Mouse (Mus musculus) CD4-positive, CD25-positive, alpha-beta regulatory T cell, adult 4 months (primary cell): ENCODE data around the gene Sdhc. TPM values are rescaled to one million over a fixed set of nuclear protein-coding genes. Genes with fewer than 3 reads are reported as not detected.
A peak's percentile ranks its signal among the peaks of the same experiment; 100 is the strongest.
"Not testable (repeated sequence)": the region's sequence is repeated elsewhere in the genome, so short reads cannot be mapped to it uniquely, and the experiment has no call there.

Experiments
- ATAC-seq: one replicate; pipeline ENCODE4 v1.8.0; 2017
- polyA plus RNA-seq, 2 experiments: library from polyadenylated mRNA; unstranded; fragments of 100-300 nt; shearing (Covaris generic); gene quantifications; one replicate each; pipeline ENCODE4 v1.2.1; 2017

Sdhc gene
- polyA plus RNA-seq, 2 experiments from 2014 or later: 135 to 150 TPM

DNA sequence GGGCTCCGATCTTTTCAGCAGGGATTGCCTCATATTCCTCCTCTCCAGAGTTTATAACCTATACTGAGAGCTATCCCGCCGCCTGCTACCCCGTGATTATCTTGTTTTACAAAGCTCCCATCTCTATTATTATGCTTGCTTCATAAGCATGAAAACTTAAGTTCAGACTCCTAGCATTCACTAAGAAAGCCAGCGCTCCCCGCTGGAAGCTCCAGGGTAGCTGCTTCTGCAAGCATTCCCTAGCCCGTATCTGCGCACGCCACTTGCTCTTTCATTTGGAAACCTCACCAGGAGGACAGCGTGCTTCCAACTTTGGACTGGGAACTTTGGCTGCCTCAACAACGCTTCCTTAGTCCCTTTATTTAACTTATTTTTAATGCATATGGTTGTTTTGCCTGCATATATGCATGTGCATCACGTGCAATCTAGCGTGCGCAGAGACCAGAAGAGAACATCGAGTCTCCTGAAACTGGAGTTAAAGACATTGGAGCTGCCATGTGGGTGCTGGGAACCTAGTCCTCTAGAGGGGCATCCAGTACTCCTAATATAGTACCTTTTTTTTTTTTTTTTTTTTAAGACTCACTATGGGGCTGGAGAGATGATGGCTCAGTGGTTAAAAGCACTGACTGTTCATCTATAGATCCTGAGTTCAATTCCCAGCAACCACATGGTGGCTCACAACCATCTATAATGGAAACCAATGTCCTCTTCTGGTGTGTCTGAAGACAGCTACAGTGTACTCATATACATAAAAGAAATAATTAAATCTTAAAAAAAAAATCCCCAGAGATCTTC is 38.4 kb downstream of the Sdhc start:
- ATAC-seq: no peak

DNA sequence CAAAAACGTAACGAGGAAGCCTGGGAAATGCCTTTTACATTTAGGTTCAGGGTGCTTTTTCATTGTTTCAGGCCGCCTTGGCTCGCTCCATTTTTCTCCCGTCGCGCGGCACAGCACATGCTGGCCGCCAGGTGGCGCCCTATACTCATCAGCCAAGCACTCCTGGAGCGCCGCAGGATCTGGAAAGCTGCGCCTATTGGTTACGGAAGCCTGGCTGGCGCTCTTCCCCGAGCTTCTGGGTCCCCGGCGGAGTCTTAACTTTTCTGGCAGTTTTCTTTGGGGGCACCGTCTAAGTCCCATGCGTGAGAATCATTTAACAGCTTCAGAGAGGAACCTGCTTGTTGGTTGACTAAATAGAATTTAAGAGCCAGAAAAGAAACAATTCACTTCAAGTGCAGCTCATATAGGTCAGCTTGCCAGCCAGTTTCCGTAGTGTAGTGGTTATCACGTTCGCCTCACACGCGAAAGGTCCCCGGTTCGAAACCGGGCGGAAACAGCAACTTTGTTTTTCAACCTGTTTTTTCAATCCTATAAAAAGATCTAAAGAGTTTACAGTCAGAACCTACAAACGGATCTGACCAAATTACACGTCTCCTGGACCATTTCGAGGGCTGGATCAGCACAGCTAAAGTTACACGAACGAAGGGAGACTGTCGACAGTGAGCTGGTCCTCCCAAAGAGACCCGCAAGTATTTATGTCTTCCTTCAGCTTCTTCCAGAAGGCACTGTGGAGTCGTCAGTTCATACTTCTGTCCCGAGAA is 39.2 kb downstream of the Sdhc start:
- peak; percentile 78 for ATAC-seq

DNA sequence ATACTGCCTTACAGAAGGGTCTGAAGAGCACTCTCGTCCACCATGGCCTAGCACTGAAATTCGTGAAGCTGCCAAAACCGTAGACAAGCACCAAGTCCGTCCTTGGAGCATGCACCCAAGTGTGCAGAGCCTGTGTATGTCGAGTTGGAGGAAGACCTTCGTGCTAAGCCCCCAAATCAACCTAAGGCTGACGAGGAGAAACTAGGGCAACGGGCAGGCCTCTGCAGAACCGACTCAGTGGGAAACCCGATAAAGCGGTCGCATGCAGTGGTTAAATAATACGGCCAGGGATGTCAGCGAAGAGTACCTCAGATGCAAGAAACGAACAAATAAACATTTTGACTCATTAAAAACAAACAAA is 39.8 kb downstream of the Sdhc start:
- ATAC-seq: no peak

DNA sequence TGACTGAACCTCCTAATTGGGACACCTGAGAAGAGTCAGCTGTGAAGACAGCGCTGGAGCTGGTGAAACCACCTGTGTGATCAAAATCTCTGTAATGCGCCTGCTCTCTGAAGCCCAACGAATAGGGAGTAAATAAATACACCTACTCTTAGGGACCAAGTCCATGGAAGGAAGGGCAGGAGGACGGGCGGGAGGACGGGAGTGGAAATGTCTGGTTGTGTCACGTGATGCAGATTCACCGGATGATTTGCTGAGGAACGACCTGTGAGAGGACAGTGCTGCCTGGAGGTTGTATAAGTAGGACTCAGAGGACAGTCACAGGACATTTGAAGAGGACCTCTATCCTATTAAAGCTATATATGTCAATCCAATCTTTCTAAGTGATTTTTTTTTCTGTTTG is 40.8 kb downstream of the Sdhc start:
- ATAC-seq: no peak

DNA sequence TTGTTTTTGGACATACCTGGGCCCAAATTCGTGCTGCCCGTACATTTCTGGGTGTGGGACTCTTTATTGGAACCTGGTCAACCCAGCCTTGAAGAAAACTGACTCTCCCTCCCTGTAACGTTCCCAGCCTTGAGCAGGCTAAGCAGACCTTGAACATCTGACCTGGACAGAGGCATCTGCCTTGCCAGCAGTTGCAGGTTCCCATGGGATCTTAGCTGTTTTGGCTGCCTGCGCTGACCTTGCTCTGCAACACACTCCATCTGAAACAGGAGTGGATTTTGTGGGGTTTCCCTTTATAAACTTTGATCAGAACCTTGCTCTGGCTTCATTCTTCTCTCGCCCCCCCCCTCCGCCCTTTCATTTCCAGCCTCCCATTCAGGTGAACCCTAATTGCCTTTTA is 45.2 kb downstream of the Sdhc start:
- ATAC-seq: no peak

DNA sequence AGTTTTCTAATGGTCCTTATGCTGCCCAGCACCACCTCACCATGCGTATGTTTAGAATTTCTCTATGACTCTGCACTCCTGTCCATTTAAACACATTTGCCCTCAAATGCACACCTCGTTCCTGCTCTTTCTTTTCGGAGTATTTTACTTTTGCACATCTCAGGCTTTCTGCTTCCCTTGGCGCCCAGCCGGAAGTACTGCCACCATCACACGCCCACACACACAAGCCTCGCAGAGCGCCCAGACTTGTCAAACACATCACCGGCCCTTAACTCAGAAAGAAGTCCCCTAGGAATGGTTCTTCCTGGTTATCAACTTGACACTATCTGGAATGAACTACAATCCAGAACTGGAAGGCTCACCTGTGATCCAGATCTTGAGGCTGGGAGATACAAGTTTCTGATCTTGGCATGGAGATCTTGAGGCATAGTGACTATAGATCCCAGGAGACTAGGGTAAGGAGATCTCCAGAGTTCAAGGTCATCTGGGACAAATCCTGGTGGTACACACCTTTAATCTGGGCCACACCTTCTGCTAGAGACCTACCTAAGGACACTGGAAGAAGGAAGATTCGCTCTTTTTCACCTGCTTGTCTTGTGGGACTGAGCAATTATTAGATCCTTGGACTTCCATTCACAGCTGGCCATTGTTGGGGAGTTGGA is 47.1 kb downstream of the Sdhc start:
- ATAC-seq: peak; percentile 28

DNA sequence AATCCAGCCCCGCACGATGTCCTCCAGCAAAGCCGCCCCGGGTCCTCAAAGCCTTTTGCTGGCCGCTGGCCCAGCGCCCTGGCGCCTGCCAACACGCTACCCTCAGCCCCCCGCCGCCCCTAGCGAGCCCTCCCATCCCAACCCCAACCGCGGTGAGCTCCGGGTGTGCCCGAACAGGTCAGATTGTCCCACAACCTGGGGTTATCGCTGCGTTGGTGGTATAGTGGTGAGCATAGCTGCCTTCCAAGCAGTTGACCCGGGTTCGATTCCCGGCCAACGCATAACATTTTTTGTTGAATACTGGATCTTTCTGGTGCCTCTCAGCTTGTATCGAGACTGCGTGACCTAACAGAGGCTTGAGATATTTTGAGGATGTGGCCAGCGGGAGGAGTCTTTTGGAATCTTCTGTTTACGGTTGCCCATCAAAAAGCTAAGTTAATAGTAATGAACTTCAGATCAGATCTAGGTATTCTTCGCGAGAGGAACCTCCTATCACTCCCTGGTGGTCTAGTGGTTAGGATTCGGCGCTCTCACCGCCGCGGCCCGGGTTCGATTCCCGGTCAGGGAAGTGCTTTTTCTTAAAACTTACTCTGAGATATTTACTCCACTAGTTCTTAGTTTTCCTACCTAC is 47.7 kb downstream of the Sdhc start:
- ATAC-seq: peak; percentile 63

DNA sequence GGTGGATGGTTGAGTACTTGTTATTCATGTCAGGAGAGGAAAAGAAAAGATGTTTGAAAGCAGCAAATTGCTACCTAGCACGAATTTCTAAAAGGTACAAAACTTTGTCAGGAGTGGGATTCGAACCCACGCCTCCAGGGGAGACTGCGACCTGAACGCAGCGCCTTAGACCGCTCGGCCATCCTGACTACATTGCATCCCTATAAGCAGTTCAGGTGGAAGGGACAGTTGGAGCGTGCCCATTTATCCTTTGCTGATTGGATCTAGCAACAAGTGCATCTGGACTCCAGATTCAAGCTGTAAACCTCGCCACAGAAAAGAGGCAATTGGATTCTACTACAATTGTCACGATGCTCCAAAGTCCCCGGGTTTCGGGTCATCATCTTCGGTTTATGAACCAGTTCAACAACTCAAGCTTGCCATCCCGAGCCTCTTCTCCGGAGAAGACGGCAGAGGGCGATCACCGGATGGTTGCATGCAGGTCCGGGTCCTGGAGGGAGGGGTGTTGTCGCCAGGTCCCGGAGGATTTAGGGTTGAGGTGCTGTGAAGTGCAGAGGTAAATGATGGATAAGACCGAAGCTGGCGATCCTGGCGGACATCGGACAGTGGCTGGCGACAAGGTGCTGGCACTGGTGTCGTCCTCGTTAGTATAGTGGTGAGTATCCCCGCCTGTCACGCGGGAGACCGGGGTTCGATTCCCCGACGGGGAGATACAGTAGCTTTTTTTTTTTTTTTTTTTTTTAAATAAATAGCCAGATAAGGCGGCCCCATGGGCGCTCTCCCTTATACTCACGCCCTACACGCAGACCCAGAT is 48.5 kb downstream of the Sdhc start:
- peak; percentile 72 for ATAC-seq

DNA sequence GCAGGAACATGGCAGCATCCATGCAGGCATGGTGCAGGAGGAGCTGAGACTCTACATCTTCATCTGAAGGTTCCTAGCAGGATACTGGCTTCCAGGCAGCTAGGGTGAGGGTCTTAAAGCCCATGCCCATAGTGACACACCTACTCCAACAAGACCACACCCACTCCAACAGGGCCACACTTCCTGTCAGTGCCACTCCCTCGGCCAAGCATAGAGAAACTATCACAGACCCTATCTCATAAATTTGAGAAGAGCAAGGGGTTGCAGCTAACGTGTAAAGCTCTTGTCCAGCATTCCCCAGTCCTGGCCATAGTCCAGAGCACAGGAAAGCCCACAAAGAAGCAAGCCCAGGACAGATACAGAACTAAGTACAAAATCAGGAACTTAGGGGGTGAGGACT is 49.4 kb downstream of the Sdhc start:
- ATAC-seq: no peak

DNA sequence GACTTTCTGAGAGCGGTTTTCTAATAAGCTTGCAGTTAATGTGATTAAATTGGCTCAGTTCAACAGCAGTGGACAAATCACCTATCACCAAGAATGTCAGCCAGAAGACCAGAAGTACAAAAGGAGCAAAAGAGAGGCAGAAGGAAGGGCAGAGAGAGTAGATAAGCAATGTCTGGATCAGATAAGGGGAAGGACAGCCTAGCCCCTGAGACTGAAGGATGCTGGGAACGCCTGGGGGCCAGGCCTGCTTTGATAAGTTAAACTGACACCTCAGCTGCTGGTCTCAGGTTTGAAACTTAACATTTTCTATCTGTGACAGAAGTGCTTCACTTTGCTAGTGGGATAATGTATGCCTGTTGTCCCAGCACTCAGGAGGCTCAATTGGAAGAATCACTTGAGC is 52.8 kb downstream of the Sdhc start:
- no peak for ATAC-seq

DNA sequence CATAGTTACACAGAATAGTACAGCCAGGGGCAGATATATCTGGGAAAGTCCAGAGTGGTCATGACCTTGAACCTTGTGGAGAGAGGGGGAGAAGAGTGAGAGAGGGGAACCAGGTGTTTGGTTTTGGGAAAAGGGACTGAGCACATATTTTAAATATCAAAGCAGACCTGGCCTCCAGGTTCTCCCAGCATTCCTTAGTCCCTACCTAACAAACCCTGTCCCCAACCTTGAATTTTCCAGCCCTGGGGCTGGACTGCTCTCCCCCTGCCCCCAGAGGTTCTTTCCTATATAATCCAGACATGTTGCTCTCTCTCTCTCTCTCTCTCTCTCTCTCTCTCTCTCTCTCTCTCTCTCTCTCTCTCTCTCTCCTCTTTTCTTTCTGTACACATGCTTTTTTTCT is 53.3 kb downstream of the Sdhc start:
- ATAC-seq: no peak

DNA sequence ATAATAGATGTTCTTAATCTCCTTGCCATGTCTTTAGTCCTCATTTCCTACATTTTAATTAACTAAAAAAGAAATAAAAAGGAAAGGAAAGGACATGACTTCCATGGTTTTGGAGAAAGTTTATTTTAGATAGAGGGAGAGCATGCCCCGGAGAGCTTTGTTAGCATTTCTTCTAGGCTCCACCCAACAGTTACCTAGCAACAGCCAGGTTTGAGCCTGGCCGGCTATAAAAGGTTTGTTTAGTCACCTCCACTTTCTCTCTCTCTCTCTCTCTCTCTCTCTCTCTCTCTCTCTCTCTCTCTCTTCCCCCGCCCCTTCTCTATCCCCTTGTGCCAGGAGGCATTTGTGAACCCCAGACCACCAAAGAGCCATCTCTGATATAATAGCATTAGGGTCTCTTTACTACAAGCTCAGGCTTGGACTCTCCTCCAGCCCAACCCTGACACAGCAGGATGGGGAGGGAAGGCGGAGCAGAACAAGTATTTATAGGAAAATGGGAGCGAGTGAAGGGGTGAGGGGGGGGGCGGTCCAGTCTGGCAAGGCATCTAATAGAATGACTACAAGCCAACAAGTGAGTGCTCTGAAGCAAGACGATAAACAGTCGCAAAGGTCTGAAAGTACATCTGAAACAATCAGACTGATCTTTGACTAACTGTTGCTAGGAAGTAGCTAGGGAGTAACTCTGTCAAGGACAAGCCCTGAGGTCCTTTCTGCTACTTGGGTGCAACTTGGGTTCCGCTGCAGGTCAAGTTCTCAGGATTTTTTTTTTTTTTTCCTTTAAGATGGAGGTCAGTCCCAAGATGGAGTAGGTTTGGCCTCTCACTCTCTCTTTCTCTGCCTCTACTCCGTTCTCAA is 54.1 kb downstream of the Sdhc start:
- ATAC-seq: no peak

DNA sequence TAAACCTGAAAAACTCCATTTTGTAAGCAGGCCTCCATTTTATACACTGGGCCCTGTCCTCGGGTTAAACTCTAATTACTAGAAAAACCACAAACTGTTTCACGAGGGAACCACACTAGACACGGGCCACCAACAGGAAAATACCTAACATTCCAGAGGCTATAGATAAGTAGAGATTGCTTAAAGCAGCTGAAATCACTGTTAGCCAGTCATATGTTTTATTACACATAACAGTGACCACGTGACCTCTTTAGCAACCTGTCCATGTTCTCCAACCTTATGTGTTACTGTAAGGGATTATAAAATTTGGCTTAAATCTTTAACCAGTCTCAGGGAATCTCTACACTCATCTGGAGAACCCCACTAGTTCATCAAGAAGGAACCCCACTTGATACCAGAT is 56.0 kb downstream of the Sdhc start:
- no peak for ATAC-seq

DNA sequence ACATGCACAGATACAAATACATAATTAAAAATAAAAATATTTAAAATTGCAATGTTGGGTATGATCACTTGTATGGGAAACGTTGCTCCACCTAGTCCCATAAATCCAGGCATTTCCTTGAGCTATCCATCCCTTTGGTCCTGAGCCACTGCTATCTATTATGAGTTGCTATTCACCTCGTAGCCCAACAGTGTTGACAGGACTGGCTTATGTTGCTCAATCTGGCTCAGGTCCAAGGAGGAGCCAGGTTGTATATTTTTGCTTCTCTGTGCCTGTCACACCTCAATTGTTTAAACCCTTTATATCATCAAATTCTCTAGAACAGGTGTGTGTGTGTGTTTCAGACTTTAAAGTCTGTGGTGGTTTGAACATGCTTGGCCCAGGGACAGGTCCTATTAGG is 59.6 kb downstream of the Sdhc start:
- ATAC-seq: no peak

DNA sequence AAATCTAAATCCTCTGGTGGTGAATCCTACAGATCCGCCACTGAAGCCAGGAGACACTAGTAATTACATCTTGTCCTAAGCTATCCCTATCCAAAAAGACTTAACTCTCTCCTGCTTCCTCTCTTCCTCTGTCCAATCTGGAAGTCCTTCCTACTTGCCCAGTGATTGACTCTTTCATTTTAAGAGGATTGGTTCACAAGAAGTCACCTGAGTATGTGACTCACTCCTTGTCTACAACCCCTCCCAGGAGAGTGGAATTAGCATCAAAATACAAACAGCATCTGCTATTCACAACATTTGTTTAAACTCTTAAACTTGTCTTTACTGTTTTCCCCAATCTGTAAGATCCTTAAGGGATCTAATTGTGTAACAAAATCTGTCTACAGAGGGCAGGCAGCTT is 60.5 kb downstream of the Sdhc start:
- ATAC-seq: no peak

DNA sequence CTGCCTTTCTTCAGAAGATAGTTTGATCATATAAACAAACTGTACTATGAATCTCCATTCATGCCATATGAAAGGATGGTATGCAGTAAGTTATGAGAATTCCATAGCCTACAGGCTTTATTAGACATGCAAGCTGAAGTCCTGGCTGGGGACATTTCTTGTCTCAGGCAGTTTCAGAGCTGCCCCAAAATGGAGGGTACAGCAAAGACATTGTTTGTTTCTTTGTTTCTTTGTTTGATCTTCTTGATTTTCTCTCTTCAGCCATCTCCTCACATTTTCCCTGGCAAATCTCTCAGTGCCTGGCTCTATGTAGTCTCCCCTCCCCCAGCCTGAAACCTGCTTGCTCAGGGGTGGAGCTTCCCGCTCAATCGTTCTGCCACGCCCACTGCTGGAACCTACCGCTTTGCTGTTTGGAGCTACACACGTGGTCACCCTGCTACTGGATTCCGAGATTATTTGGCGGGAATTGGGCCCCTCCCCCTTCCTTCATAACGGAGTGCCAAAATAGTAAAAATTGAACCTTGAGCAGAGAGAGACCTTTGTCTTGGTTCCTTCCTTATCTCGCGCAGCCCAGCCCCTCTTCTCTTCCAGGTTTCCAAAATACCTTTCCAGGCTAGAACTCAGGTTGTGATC is 62.0 kb downstream of the Sdhc start:
- ATAC-seq: not testable (repeated sequence)

DNA sequence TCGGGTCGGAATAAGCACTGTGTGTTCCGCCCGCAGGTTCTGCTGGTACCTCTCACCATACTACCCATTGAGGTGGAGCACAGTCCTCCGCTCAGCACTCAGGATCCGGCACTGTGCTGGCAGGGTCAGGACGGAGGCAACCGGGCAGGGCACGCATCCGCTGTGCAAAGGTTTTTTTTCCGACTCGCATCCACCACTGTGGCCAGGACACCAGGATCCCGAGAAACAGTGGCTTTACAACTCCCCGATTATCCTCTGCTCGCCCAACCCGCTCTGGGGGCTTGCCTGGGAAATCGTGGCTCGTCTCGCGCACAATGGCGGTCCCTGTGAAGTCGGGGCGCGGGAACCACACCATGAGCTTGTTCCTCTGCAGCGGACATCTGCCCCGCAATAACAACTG is 64.7 kb downstream of the Sdhc start:
- ATAC-seq: no peak

DNA sequence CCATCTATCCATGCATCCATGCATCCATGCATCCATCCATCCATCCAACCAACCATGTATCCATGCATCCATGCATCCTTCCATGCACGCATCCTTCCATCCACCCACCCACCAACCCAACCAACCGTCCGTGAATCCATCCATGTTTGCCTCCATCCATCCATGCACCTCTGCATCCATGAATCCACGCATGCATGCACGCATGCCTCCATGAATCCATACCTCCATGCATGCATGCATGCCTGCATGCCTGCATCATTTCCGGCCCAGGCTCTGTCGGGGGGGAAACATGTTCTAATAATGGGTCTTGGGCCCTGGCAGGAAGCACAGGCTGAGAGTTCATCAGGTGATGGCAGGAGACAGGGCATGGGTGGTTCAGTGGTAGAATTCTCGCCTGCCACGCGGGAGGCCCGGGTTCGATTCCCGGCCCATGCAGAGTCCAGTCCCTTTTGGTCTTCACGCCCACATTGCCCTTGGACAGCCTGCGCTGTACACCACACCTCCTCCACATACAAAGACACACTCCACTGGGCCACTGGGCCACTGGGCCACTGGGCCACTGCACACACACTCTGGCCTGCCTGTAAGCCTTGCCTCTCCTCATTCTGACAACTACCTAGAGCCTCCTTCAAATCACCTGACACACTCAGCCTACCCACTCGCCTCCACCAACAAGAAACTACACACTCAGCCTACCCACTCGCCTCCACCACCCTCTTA is 68.7 kb downstream of the Sdhc start:
- peak; percentile 8 for ATAC-seq

DNA sequence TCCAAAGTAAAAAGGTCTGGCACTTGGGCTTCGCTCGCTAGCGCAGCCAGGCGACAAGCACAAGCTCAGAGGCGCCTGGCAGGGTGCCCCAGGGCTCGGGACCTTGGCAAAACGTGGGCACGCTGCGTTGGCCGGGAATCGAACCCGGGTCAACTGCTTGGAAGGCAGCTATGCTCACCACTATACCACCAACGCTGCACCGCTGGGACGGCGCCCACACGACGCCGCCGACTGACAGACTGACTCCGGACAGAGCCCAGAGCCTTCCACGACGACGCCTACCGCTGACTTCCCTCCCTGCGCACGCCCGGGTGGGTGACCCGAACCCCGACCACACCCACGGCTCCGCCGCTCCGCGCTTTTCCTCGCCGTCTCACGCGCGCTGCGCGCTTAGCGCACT is 70.6 kb downstream of the Sdhc start:
- ATAC-seq: not testable (repeated sequence)

DNA sequence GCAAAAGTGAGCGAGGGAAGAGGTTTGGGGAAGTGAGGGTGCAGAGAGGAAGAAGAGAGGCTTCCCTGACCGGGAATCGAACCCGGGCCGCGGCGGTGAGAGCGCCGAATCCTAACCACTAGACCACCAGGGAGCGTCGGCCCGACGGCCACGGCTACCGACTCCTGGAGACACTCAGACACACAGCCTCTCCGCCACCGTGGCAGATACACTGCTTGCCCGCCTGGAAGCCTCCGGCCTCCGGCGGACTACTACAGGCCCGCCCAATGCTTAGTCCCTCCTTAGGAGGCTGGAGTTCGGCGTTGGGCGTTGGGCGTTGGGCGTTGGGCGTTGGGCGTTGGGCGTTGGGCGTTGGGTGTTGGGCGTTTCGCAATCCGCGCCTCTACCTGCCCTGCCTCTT is 71.1 kb downstream of the Sdhc start:
- ATAC-seq: not testable (repeated sequence)
